Mouse (Mus musculus) CH12.LX (cell line): ENCODE measurements around the gene Krtap17-1. TPM values are rescaled to one million over a fixed set of nuclear protein-coding genes. Genes with fewer than 3 reads are reported as not detected.

Experiments used
- DNase-seq: peaks from one replicate; pipeline ENCODE4 v3.0.0-alpha.2; 2013; ENCODE audit errors: extremely low read depth
- H3K27ac ChIP-seq: 2 replicates; pipeline ENCODE4 v1.5.1; 2012; ENCODE audit warnings: low read depth, mild to moderate bottlenecking, control low read depth, moderate library complexity; ENCODE audit not compliant: insufficient read depth
- H3K27me3 ChIP-seq: replicated peaks from 2 replicates; pipeline ENCODE3; 2012; ENCODE audit warnings: inconsistent platforms
- H3K36me3 ChIP-seq, 2 experiments: replicated peaks in 1 of 2; 2 replicates each; pipeline versions ENCODE3 to v1.6.1; 2012; ENCODE audit warnings: inconsistent platforms in 1 of 2, low read length in 1 of 2, mild to moderate bottlenecking in 1 of 2, mixed read lengths in 1 of 2, moderate library complexity in 1 of 2; ENCODE audit not compliant: control insufficient read depth in 1 of 2, insufficient read depth in 1 of 2
- H3K4me1 ChIP-seq, 2 experiments: 2 replicates each; pipeline ENCODE4 v1.6.1; 2012; ENCODE audit warnings: inconsistent platforms in 1 of 2, moderate library complexity in 1 of 2; ENCODE audit not compliant: insufficient read depth in 2 of 2, control insufficient read depth in 1 of 2
- H3K4me2 ChIP-seq: 2 replicates; pipeline ENCODE4 v1.6.1; 2012; ENCODE audit warnings: low read depth, mild to moderate bottlenecking, control low read depth; ENCODE audit not compliant: poor library complexity, insufficient read depth, severe bottlenecking
- H3K4me3 ChIP-seq, 3 experiments: fragments of 150-350 bp in 1 of 3; sonication (generic) in 1 of 3; replicated peaks in 1 of 3; 2 replicates each; pipeline versions ENCODE3 to v1.5.1; 2011 to 2012; ENCODE audit warnings: low read depth in 2 of 3, low read length in 2 of 3, mild to moderate bottlenecking in 2 of 3, moderate library complexity in 2 of 3, control low read depth in 1 of 3, improper control_type of control experiment in 1 of 3, inconsistent platforms in 1 of 3, mixed read lengths in 1 of 3; ENCODE audit not compliant: poor library complexity in 1 of 3
- H3K79me2 ChIP-seq: replicated peaks from 2 replicates; pipeline ENCODE4 v1.6.1; 2012; ENCODE audit warnings: mild to moderate bottlenecking, moderate library complexity; ENCODE audit not compliant: control insufficient read depth, poor library complexity, insufficient read depth, severe bottlenecking; ENCODE audit errors: extremely low read depth
- H3K9ac ChIP-seq: 2 replicates; pipeline ENCODE4 v1.6.1; 2012; ENCODE audit warnings: low read depth, mild to moderate bottlenecking, control low read depth, moderate library complexity; ENCODE audit not compliant: insufficient read depth
- H3K9me3 ChIP-seq: replicated peaks from 2 replicates; pipeline ENCODE3; 2012; ENCODE audit warnings: low read length, inconsistent platforms, mixed read lengths
- CHD1 ChIP-seq: IDR thresholded peaks from 2 replicates; pipeline ENCODE4 v1.6.1; 2012; ENCODE audit warnings: low read depth, low read length, improper control_type of control experiment, inconsistent platforms
- CTCF ChIP-seq, 2 experiments: IDR thresholded peaks in 1 of 2; conservative IDR thresholded peaks in 1 of 2; 2 replicates each; pipeline ENCODE4 v1.5.1; 2011 to 2012; ENCODE audit warnings: low read depth in 2 of 2, low read length in 2 of 2, improper control_type of control experiment in 1 of 2, inconsistent platforms in 1 of 2, mild to moderate bottlenecking in 1 of 2, moderate library complexity in 1 of 2
- E2F4 ChIP-seq: IDR thresholded peaks from 2 replicates; pipeline ENCODE4 v1.6.1; 2011; ENCODE audit warnings: low read depth, low read length, improper control_type of control experiment; ENCODE audit not compliant: insufficient replicate concordance
- EP300 ChIP-seq: IDR thresholded peaks from 2 replicates; pipeline ENCODE4 v1.6.1; 2011; ENCODE audit warnings: low read length, improper control_type of control experiment
- IRF4 ChIP-seq: IDR thresholded peaks from 2 replicates; pipeline ENCODE4 v1.6.1; 2014; ENCODE audit warnings: low read depth, mild to moderate bottlenecking, inconsistent platforms, low read length, improper control_type of control experiment
- JUND ChIP-seq: conservative IDR thresholded peaks from 2 replicates; pipeline ENCODE4 v1.6.1; 2011; ENCODE audit warnings: low read depth, low read length, improper control_type of control experiment
- MAFK ChIP-seq: IDR thresholded peaks from 2 replicates; pipeline ENCODE4 v1.6.1; 2011; ENCODE audit warnings: low read length, improper control_type of control experiment; ENCODE audit not compliant: insufficient replicate concordance
- MXI1 ChIP-seq: IDR thresholded peaks from 2 replicates; pipeline ENCODE4 v1.6.1; 2011; ENCODE audit warnings: mild to moderate bottlenecking, low read depth, low read length, improper control_type of control experiment
- MYC ChIP-seq: IDR thresholded peaks from 2 replicates; pipeline ENCODE4 v1.6.1; 2011; ENCODE audit warnings: low read depth, mild to moderate bottlenecking, improper control_type of control experiment, low read length
- NELFE ChIP-seq: IDR thresholded peaks from 2 replicates; pipeline ENCODE4 v1.6.1; 2011; ENCODE audit warnings: low read depth, low read length, improper control_type of control experiment
- RAD21 ChIP-seq: IDR thresholded peaks from 2 replicates; pipeline ENCODE4 v1.6.1; 2011; ENCODE audit warnings: low read depth, mild to moderate bottlenecking, low read length, improper control_type of control experiment, moderate library complexity
- SIN3A ChIP-seq: IDR thresholded peaks from 2 replicates; pipeline ENCODE4 v1.6.1; 2012; ENCODE audit warnings: low read length, improper control_type of control experiment, inconsistent platforms
- TBP ChIP-seq: conservative IDR thresholded peaks from 2 replicates; pipeline ENCODE4 v1.6.1; 2011; ENCODE audit warnings: low read depth, low read length, improper control_type of control experiment
- USF2 ChIP-seq: conservative IDR thresholded peaks from 2 replicates; pipeline ENCODE4 v1.6.1; 2011; ENCODE audit warnings: low read depth, low read length, improper control_type of control experiment
- ZKSCAN1 ChIP-seq: IDR thresholded peaks from 2 replicates; pipeline ENCODE4 v1.6.1; 2012; ENCODE audit warnings: low read depth, inconsistent platforms, low read length, improper control_type of control experiment, borderline replicate concordance
- dilution Hi-C: fragments of 300-500 bp; cut with MboI; formaldehyde crosslinking; loops from 2 replicates; pipeline ENCODE4 v1.14.3; 2020; ENCODE audit warnings: low sequenced_read_pairs; ENCODE audit not compliant: extremely low pct_unique_long_range_greater_than_20kb, extremely low pct_ligation_motif_present
- in situ Hi-C: fragments of 300-500 bp; cut with MboI; formaldehyde crosslinking; loops from 3 replicates; pipeline ENCODE4 v1.14.3; 2019; ENCODE audit warnings: low sequenced_read_pairs, low pct_ligation_motif_present, low pct_unique_long_range_greater_than_20kb, mixed read lengths
- polyA plus RNA-seq: library from polyadenylated mRNA; unstranded; fragments of >175 nt; gene quantifications from 2 replicates; pipeline ENCODE4 v1.2.1, GENCODE M21; 2012; ENCODE audit warnings: low read depth; ENCODE audit not compliant: insufficient read length
- total RNA-seq, 2 experiments: library from RNA; depleted of rRNA; stranded (reverse); fragments of 300-350 nt in 1 of 2; fragments of >200 nt in 1 of 2; gene quantifications; 2 replicates each; pipeline ENCODE4 v1.2.3; 2012 to 2014

Gene Krtap17-1
- total and polyA plus RNA-seq, 3 experiments, result not detected

- H3K9ac ChIP-seq, result no peak overlapping the region
- H3K9me3 ChIP-seq, result no peaks in the 10 kb centered on the region
These were observed 529 bp upstream of the Krtap17-1 start for GRCm38 (mm10) chr11:99994384-99994661.

DNA sequence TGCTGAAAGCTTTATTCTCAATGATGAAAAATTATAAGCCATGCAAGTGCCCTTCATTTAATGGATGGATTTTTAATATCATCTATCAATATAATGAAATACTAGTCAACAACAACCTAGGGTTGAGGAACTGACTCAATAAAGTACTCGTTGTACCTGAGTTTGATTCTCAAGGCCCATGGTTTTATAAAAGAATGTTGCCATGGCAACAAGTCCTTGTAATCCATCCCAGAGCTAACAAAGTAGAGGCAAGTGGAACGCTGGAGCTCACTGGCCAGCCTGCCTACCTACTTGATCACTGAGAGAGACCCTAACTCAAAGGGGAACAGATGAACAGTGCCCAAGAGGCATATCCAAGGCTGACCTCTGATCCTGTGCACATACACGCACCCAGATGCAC is 3.2 kb downstream of the Krtap17-1 start:
- H3K36me3 ChIP-seq, result no peaks in the 10 kb centered on the region
- H3K4me1 ChIP-seq, result peaks cover 5 to 10% of the 10 kb centered on the region in 2 experiments
- no peak for TF ChIP-seq IRF4
- no peak for TF ChIP-seq MXI1
- TF ChIP-seq MAFK, result no peak
- no peak for TF ChIP-seq RAD21
- H3K9ac ChIP-seq, result no peak overlapping the region
- peaks cover 81% of the 10 kb centered on the region for H3K27me3 ChIP-seq
- dilution Hi-C loops (no loop called here), in situ Hi-C loops (no loop called here)
- no peaks in the 10 kb centered on the region for H3K79me2 ChIP-seq
- H3K4me2 ChIP-seq, result no peak overlapping the region
- no peaks in the 10 kb centered on the region for H3K9me3 ChIP-seq
- H3K27ac ChIP-seq, result no peak overlapping the region
- no peak for DNase-seq
- H3K4me3 ChIP-seq, result no peak overlapping the region

More at GRCm38 (mm10) chr11:99994384-99994661, 529 bp upstream of the Krtap17-1 start:
- no peak overlapping the region for H3K4me2 ChIP-seq
- in situ Hi-C loops, result no loop called here
- no peak for TF ChIP-seq CHD1
- no peak for TF ChIP-seq SIN3A
- TF ChIP-seq EP300, result no peak
- no peak for TF ChIP-seq JUND
- no peak for TF ChIP-seq USF2
- no peak for TF ChIP-seq MXI1
- TF ChIP-seq MYC, result no peak
- no peak for TF ChIP-seq ZKSCAN1
- no peak for TF ChIP-seq CTCF (conservative IDR thresholded peaks at IDR 0.05 in 1 of 2, IDR thresholded peaks at IDR 0.05 in 1 of 2; ENCODE audit: low read depth in 2 of 2, low read length in 2 of 2)
- no peak for TF ChIP-seq E2F4
- TF ChIP-seq, all 38 proteins: peak for 0
- dilution Hi-C loops, result no loop called here
- peaks cover 78% of the 10 kb centered on the region for H3K27me3 ChIP-seq
- H3K79me2 ChIP-seq, result no peaks in the 10 kb centered on the region
- H3K4me3 ChIP-seq, result no peak overlapping the region
- H3K4me1 ChIP-seq, result no peaks in the 10 kb centered on the region
- no peaks in the 10 kb centered on the region for H3K36me3 ChIP-seq
- no peak overlapping the region for H3K27ac ChIP-seq
- no peak for DNase-seq

- H3K4me2 ChIP-seq, result no peak overlapping the region
- no peak for TF ChIP-seq TBP
- no peak for TF ChIP-seq MYC
- TF ChIP-seq NELFE, result no peak
- TF ChIP-seq SIN3A, result no peak
- no peak for TF ChIP-seq CTCF (conservative IDR thresholded peaks at IDR 0.05 in 1 of 2, IDR thresholded peaks at IDR 0.05 in 1 of 2; ENCODE audit: low read depth in 2 of 2, low read length in 2 of 2)
- peaks cover 5 to 10% of the 10 kb centered on the region in 2 experiments for H3K4me1 ChIP-seq
- DNase-seq, result no peak
- H3K9me3 ChIP-seq, result no peaks in the 10 kb centered on the region
- H3K36me3 ChIP-seq, result no peaks in the 10 kb centered on the region
- in situ Hi-C loops, result no loop called here
- no peak overlapping the region for H3K4me3 ChIP-seq
- H3K79me2 ChIP-seq, result no peaks in the 10 kb centered on the region
- no peak overlapping the region for H3K27ac ChIP-seq
- H3K27me3 ChIP-seq, result peaks cover 82% of the 10 kb centered on the region
- no peak overlapping the region for H3K9ac ChIP-seq
- dilution Hi-C loops, result no loop called here
These were observed 3.9 kb downstream of the Krtap17-1 start for GRCm38 (mm10) chr11:99989881-99990405.
